Mouse (Mus musculus) hindbrain, embryonic 10.5 days (tissue): ENCODE measurements around the gene Vkorc1l1. TPM values are rescaled to one million over a fixed set of nuclear protein-coding genes. Genes with fewer than 3 reads are reported as not detected.
A peak's percentile ranks its signal among the peaks of the same experiment; 100 is the strongest.
"Not testable (repeated sequence)": the region's sequence is repeated elsewhere in the genome, so short reads cannot be mapped to it uniquely, and the experiment has no call there.

ENCODE experiments used
- DNase-seq: peaks from one replicate; pipeline ENCODE4 v3.0.0-alpha.2; 2017; ENCODE audit warnings: low spot score
- H3K27ac ChIP-seq: fragments of 300-500 bp; sonication (generic); 2 replicates; pipeline ENCODE4 v1.5.1; 2016; ENCODE audit warnings: mild to moderate bottlenecking, moderate library complexity
- H3K27me3 ChIP-seq: fragments of 300-500 bp; sonication (generic); 2 replicates; pipeline ENCODE4 v1.6.1; 2016; ENCODE audit warnings: mild to moderate bottlenecking; ENCODE audit not compliant: poor library complexity, insufficient read depth, severe bottlenecking
- H3K36me3 ChIP-seq: fragments of 300-500 bp; sonication (generic); 2 replicates; pipeline ENCODE4 v1.6.1; 2016; ENCODE audit warnings: mild to moderate bottlenecking, moderate library complexity
- H3K4me1 ChIP-seq: fragments of 300-500 bp; sonication (generic); replicated peaks from 2 replicates; pipeline ENCODE4 v1.6.1; 2016; ENCODE audit warnings: mild to moderate bottlenecking
- H3K4me3 ChIP-seq: fragments of 300-500 bp; sonication (generic); 2 replicates; pipeline ENCODE4 v1.5.1; 2016; ENCODE audit warnings: mild to moderate bottlenecking, moderate library complexity
- H3K9me3 ChIP-seq: fragments of 300-500 bp; sonication (generic); 2 replicates; pipeline ENCODE4 v1.6.1; 2016; ENCODE audit warnings: mild to moderate bottlenecking, moderate library complexity
- WGBS: fragments of 180-500 bp; shearing (Covaris S2); methylation state at CpG from one replicate; pipeline ENCODE4 v1.1.7; 2016; 5-methylcytosine and 5-hydroxymethylcytosine counted together
- polyA plus RNA-seq: library from polyadenylated mRNA; unstranded; fragments of >200 nt; fragmentation: Nextera tagmentation; extraction: Ambion mirVana; gene quantifications from 2 replicates; pipeline ENCODE4 v1.2.1, GENCODE M21; 2016

The Vkorc1l1 gene
- 32.1 and 32.4 TPM in 2 replicates for polyA plus RNA-seq

DNA sequence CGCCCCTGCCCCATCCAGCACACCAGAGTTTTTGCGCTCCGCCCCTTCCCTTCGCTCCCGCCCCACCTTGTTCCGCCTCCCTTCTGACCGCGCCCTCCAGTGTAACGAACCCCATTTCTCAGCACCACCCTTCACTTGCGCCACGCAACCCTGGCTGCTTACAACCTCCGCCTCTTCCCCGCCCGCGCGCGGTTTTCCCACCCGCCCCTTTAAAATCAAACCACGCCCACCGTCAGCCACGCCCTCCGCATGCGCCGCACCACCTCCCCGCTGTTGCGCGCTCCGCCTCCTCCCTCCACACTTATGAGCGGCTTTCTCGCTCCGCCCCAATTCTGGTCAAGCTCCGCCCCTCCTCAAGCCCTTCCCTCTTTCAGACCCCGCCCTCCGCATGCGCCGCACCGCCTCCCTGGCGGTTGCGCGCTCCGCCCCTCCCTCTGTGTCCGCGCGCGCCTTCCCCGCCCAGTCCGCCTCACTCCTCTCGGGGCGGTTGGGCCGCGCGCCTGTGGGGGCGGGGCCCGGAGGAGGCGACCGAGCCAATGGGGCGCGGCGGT is at the start of gene Vkorc1l1:
TSS of gene Vkorc1l1 (plus strand) at position 476 of the 551 bp plus-strand sequence.
- H3K36me3 ChIP-seq = peaks cover 17% of the 10 kb centered on the region
- no peaks in the 10 kb centered on the region for H3K9me3 ChIP-seq
- H3K27ac ChIP-seq = peak within 1 kb of the TSS; percentile 93
- under 1% methylated on average over 59 of the region's 59 CpGs for WGBS
- H3K4me1 ChIP-seq = peaks cover 13% of the 10 kb centered on the region
- H3K27me3 ChIP-seq = no peaks in the 10 kb centered on the region
- peak; percentile 99 for DNase-seq
- peak within 1 kb of the TSS; percentile 96 for H3K4me3 ChIP-seq

GRCm38 (mm10) chr5:129895198-129896088 is 46.3 kb upstream of the Vkorc1l1 start, which contains the start of gene Zbed5:
Gene Zbed5, plus strand, starts transcription at chr5:129895723.
- no peaks in the 10 kb centered on the region for H3K9me3 ChIP-seq
- peak within 1 kb of the TSS; percentile 82 for H3K27ac ChIP-seq
- peaks cover 16% of the 10 kb centered on the region; the same call in 1 of the 2 replicates for H3K4me1 ChIP-seq
- peak; percentile 89 for DNase-seq
- peak within 1 kb of the TSS; percentile 72 for H3K4me3 ChIP-seq
- no peaks in the 10 kb centered on the region for H3K36me3 ChIP-seq
- WGBS = 3% methylated on average over 44 of the region's 44 CpGs
- no peaks in the 10 kb centered on the region for H3K27me3 ChIP-seq

DNA sequence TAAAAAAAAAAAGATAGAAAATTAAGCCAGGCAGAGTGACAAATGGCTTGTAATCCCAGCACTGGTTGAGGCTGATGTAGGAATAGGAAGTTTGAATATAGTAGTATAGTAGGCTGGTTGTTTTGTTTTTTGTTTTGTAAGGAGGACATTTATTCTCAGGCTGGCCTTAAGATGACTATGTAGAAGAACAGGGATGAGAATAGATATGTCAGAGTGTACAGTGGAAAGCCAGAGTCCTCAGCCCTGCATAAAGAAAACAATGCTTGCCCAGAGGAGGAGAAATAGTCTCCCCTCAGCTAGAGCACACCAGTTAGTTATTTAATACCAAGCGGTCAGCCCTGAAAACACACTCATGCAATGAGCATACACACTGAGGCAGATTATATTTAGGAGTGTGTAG is 43.3 kb upstream of the Vkorc1l1 start, which contains the start of gene Phkg1:
TSS of gene Phkg1 (minus strand) at position 101 of the 400 bp plus-strand sequence.
- H3K9me3 ChIP-seq = no peaks in the 10 kb centered on the region
- H3K4me1 ChIP-seq = peaks cover 16% of the 10 kb centered on the region; the same call in 1 of the 2 replicates
- 95% methylated on average over 1 of the region's 1 CpGs for WGBS
- H3K36me3 ChIP-seq = peaks cover 10% of the 10 kb centered on the region
- no peak within 1 kb of the TSS for H3K27ac ChIP-seq
- no peak within 1 kb of the TSS for H3K4me3 ChIP-seq
- H3K27me3 ChIP-seq = no peaks in the 10 kb centered on the region
- DNase-seq = no peak

DNA sequence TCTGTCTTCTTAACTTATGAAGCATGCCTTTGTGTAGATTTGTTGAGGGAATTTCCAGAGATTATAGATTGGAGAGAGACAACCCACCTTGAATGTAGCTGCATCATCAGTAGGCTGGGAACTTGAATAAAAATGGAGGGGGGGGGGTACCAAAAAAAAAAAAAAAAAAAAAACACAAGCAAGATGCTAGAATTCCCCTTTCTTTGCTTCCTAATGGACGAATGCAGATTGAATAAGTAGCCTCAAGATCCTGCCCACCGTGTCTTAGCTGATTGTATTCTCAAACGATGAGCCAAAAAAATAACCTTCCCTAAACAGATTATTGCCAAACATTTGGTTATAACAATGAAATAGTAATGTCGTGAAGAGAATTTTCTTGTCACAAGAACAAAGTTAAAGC is 34.0 kb upstream of the Vkorc1l1 start:
- H3K9me3 ChIP-seq = no peaks in the 10 kb centered on the region

DNA sequence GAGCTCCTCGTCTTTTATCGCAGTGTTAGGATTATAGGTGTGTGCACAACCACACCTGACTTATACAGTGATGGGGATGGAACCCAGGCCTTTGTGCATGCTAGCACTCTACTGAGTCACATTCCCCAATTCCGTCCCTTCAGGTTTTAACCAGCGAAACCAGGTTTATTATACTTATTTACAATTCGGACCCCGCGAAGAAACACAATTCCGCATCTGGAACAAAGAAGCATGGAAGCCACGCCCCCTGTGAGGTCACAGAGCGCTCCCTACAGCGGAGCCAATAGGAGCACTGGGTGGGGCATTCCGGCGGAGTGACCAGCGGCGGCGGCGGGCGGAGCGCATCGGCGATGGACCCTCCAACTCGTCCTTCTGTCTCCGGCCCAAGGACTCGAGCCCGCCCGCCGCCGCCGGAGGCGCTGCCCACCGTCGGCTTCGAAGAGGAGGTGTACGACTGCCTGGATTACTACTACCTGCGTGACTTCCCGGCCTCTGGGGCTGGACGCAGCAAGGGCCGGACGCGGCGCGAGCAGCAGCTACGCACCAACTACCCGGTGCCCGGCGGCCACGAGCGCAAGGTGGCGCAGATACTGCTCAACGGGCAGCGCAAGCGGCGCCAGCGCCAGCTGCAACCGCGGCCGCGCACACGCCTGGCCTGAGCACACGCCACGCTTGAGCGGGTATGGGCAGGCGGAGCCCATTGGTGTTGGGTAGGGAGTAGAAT is 33.4 kb upstream of the Vkorc1l1 start, which contains the start of gene Nupr1l:
TSS of gene Nupr1l (plus strand) at position 299 of the 724 bp plus-strand sequence.
- under 1% methylated on average over 63 of the region's 63 CpGs for WGBS

More for the DNA sequence above, 34.0 kb upstream of the Vkorc1l1 start:
- H3K4me1 ChIP-seq = peaks cover 11% of the 10 kb centered on the region
- H3K4me3 ChIP-seq = peak overlapping the region; percentile 75
- H3K36me3 ChIP-seq = no peaks in the 10 kb centered on the region
- H3K27ac ChIP-seq = peak overlapping the region; percentile 94
- H3K27me3 ChIP-seq = peaks cover 13% of the 10 kb centered on the region
- DNase-seq = no peak
- 34% methylated on average over 4 of the region's 4 CpGs for WGBS

DNA sequence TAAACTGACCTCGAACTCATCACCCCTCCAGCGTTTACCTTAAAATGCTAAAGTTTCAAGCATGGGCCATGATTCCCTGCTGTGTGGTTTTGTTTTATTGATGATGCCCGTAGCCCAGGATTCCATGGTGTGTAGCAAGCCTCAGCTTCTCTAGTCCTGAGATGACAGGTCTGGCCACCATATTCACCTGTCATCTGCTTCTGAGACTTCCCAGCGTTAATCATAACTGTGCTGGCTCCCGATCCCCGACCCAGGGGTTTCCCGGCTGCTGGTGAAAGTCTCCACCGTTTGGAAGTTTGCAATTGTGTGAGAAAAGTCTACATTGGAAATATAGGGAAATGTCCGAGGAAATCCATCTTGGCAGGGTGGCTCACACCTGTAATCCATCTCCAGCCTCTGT is 32.6 kb upstream of the Vkorc1l1 start:
- 74% methylated on average over 9 of the region's 9 CpGs for WGBS
- peaks cover 13% of the 10 kb centered on the region for H3K27me3 ChIP-seq
- H3K27ac ChIP-seq = peak overlapping the region; percentile 94
- peak overlapping the region; percentile 75 for H3K4me3 ChIP-seq
- peaks cover 11% of the 10 kb centered on the region for H3K4me1 ChIP-seq
- DNase-seq = no peak
- no peaks in the 10 kb centered on the region for H3K9me3 ChIP-seq
- H3K36me3 ChIP-seq = no peaks in the 10 kb centered on the region

More for the DNA sequence above, 33.4 kb upstream of the Vkorc1l1 start, which contains the start of gene Nupr1l:
- Histone ChIP-seq H3K9me3 (no peaks in the 10 kb centered on the region), H3K36me3 (no peaks in the 10 kb centered on the region), H3K27me3 (peaks cover 13% of the 10 kb centered on the region), H3K4me3 (peak within 1 kb of the TSS; percentile 75), H3K4me1 (peaks cover 11% of the 10 kb centered on the region), H3K27ac (peak within 1 kb of the TSS; percentile 94)
- DNase-seq = peak; percentile 96

DNA sequence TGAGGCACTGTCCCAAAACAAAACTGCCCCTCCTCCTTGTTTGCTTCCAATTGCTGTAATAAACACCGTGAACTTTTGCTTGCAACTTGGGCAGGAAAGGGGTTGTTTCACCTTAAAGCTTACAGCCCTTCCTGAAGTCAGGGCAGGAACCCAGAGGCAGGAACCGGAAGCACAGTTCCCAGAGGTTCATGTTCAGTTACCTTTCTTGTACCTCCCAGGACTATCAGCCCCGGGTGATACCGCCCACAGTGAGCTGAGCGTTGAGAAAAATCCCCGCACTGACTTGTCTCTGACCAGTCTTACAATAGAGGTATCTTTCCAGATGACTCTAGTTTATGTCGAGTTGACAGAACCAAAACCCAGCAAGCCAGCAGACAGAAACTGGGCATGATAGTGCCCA is 32.2 kb upstream of the Vkorc1l1 start:
- WGBS = 84% methylated on average over 7 of the region's 7 CpGs

DNA sequence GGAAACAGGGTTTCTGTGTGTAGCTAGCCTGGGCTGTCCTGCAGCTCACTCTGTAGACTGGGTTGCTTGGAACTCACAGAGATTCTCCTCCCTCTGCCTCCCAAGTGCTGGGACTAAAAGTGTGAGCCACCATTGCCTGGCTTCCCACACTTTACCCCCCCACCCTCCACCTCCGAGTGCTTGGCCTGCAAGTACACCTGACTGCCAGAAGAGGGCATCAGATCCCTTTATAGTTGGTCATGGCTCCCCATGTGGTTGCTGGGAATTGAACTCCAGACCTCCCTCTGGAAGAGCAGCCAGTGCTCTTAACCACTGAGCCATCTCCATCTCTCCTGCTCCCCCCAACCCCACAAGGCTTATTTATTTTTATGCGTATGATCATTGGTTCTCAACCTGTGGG is 27.7 kb upstream of the Vkorc1l1 start:
- 16% methylated on average over 2 of the region's 2 CpGs for WGBS
- peak; percentile 23 for DNase-seq
- peaks cover 13% of the 10 kb centered on the region for H3K27me3 ChIP-seq

More for the DNA sequence above, 32.2 kb upstream of the Vkorc1l1 start:
- Histone ChIP-seq H3K27me3 (peaks cover 13% of the 10 kb centered on the region), H3K4me3 (peak overlapping the region; percentile 75), H3K4me1 (peaks cover 11% of the 10 kb centered on the region), H3K27ac (no peak overlapping the region), H3K36me3 (no peaks in the 10 kb centered on the region), H3K9me3 (no peaks in the 10 kb centered on the region)
- no peak for DNase-seq

DNA sequence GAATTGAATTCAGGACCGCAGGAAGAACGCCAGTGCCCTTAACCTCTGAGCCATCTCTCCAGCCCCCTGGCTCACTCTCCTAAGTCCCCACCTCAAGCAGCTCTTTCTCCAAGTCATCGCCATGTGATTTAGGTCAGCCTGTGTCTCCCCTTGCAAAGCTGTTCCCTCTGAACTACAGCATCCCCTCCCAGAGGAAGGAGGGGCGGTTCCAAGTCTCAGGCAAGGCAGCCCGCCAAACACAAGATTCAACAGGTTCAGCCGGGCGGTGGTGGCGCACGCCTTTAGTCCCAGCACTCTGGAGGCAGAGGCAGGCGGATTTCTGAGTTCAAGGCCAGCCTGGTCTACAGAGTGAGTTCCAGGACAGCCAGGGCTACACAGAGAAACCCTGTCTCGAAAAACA is 26.3 kb upstream of the Vkorc1l1 start:
- H3K27me3 ChIP-seq, H3K4me1 ChIP-seq, H3K4me3 ChIP-seq, H3K36me3 ChIP-seq, DNase-seq, H3K27ac ChIP-seq, H3K9me3 ChIP-seq: not testable (repeated sequence)
- WGBS = 84% methylated on average over 11 of the region's 11 CpGs

More for the DNA sequence above, 27.7 kb upstream of the Vkorc1l1 start:
- H3K4me3 ChIP-seq = no peak overlapping the region
- no peak overlapping the region for H3K27ac ChIP-seq
- peaks cover 5% of the 10 kb centered on the region for H3K4me1 ChIP-seq
- no peaks in the 10 kb centered on the region for H3K36me3 ChIP-seq
- H3K9me3 ChIP-seq = no peaks in the 10 kb centered on the region

- H3K4me1 ChIP-seq = no peaks in the 10 kb centered on the region
- no peak overlapping the region for H3K4me3 ChIP-seq
- no peak for DNase-seq
- 89% methylated on average over 24 of the region's 24 CpGs for WGBS
- no peaks in the 10 kb centered on the region for H3K9me3 ChIP-seq
- H3K27me3 ChIP-seq = no peaks in the 10 kb centered on the region
- no peak overlapping the region for H3K27ac ChIP-seq
- no peaks in the 10 kb centered on the region for H3K36me3 ChIP-seq
Measured at GRCm38 (mm10) chr5:129918065-129918651, 23.6 kb upstream of the Vkorc1l1 start.

- WGBS = 86% methylated on average over 9 of the region's 9 CpGs
Measured at GRCm38 (mm10) chr5:129918752-129919151, 23.0 kb upstream of the Vkorc1l1 start.

GRCm38 (mm10) chr5:129919320-129919719 is 22.4 kb upstream of the Vkorc1l1 start:
- Histone ChIP-seq H3K9me3 (no peaks in the 10 kb centered on the region), H3K4me1 (no peaks in the 10 kb centered on the region), H3K27ac (no peak overlapping the region), H3K4me3 (no peak overlapping the region), H3K27me3 (no peaks in the 10 kb centered on the region), H3K36me3 (no peaks in the 10 kb centered on the region)
- no peak for DNase-seq
- 71% methylated on average over 8 of the region's 8 CpGs for WGBS

More at GRCm38 (mm10) chr5:129918752-129919151, 23.0 kb upstream of the Vkorc1l1 start:
- Histone ChIP-seq H3K36me3 (no peaks in the 10 kb centered on the region), H3K27me3 (no peaks in the 10 kb centered on the region), H3K9me3 (no peaks in the 10 kb centered on the region), H3K27ac (no peak overlapping the region), H3K4me3 (no peak overlapping the region), H3K4me1 (no peaks in the 10 kb centered on the region)
- DNase-seq = no peak
